Comparison of ENCODE assay signal across 8 mouse cellular contexts in genomic region chr3:56183159-56184133, GRCm38 (mm10). TPM values are rescaled to one million over a fixed set of nuclear protein-coding genes. Genes with fewer than 3 reads are reported as not detected.
A peak's percentile ranks its signal among the peaks of the same experiment; 100 is the strongest.
DNase-seq lines count a peak whose midpoint lies in the region; ATAC-seq and TF ChIP-seq lines count a peak whose summit lies in the region.

Gene Nbea (minus strand): TSS chr3:56183701.

- H3K4me1 ChIP-seq in ES-Bruce4 (ENCODE audit: control insufficient read depth, insufficient read depth, low read length), result no peaks in the 10 kb centered on the region
- H3K4me1 ChIP-seq in forebrain, embryonic 15.5 days, result peaks cover 12% of the 10 kb centered on the region
- H3K4me1 ChIP-seq in heart, postnatal 0 days (ENCODE audit: control insufficient read depth, insufficient read depth), result peaks cover 16% of the 10 kb centered on the region; the same call in 1 of the 2 replicates
- H3K4me1 ChIP-seq in liver, embryonic 13.5 days (replicated peaks), result peaks cover 16% of the 10 kb centered on the region
- peaks cover 10% of the 10 kb centered on the region for H3K4me1 ChIP-seq in neural tube, embryonic 15.5 days
- H3K4me1 ChIP-seq in thymus, adult 2 months (replicated peaks; ENCODE audit: control insufficient read depth, insufficient read depth, low read length), result 0 out of 2 replicates have a peak, but pooled peaks cover 4% of the 10 kb centered on the region

- H3K36me3 ChIP-seq in ES-Bruce4 (ENCODE audit: control insufficient read depth, insufficient read depth, low read length, poor library complexity, severe bottlenecking), result no peaks in the 10 kb centered on the region
- H3K36me3 ChIP-seq in forebrain, embryonic 15.5 days, result no peaks in the 10 kb centered on the region
- no peaks in the 10 kb centered on the region for H3K36me3 ChIP-seq in heart, postnatal 0 days (replicated peaks; ENCODE audit: control insufficient read depth, insufficient read depth, low read length)
- no peaks in the 10 kb centered on the region for H3K36me3 ChIP-seq in liver, embryonic 13.5 days
- no peaks in the 10 kb centered on the region for H3K36me3 ChIP-seq in neural tube, embryonic 15.5 days
- H3K36me3 ChIP-seq in thymus, adult 2 months (ENCODE audit: control insufficient read depth, insufficient read depth, low read length), result no peaks in the 10 kb centered on the region

- H3K27ac ChIP-seq in ES-Bruce4 (ENCODE audit: insufficient read depth, low read length), result no peak within 1 kb of the TSS
- peak within 1 kb of the TSS; percentile 100 for H3K27ac ChIP-seq in forebrain, embryonic 15.5 days (replicated peaks)
- peak within 1 kb of the TSS; percentile 84 for H3K27ac ChIP-seq in heart, postnatal 0 days (ENCODE audit: low read depth)
- peak within 1 kb of the TSS; percentile 55; the same call in 1 of the 2 replicates for H3K27ac ChIP-seq in liver, embryonic 13.5 days
- H3K27ac ChIP-seq in neural tube, embryonic 15.5 days (replicated peaks), result peak within 1 kb of the TSS; percentile 97
- H3K27ac ChIP-seq in thymus, adult 2 months (ENCODE audit: control insufficient read depth, insufficient read depth, low read length), result no peak within 1 kb of the TSS

- peaks cover 6% of the 10 kb centered on the region; the same call in 1 of the 2 replicates for H3K27me3 ChIP-seq in ES-Bruce4 (ENCODE audit: control insufficient read depth, insufficient read depth, low read length, poor library complexity, severe bottlenecking)
- no peaks in the 10 kb centered on the region for H3K27me3 ChIP-seq in forebrain, embryonic 15.5 days
- H3K27me3 ChIP-seq in heart, postnatal 0 days (ENCODE audit: control insufficient read depth, insufficient read depth, low read length), result no peaks in the 10 kb centered on the region
- H3K27me3 ChIP-seq in liver, embryonic 13.5 days, result peaks cover 34% of the 10 kb centered on the region
- H3K27me3 ChIP-seq in neural tube, embryonic 15.5 days (replicated peaks), result no peaks in the 10 kb centered on the region
- peaks cover 6% of the 10 kb centered on the region; the same call in 1 of the 2 replicates for H3K27me3 ChIP-seq in thymus, adult 2 months (ENCODE audit: control insufficient read depth, insufficient read depth, low read length)

- DNase-seq in cerebellum, adult 11 months, result peak; percentile 94
- peak; percentile 67 for DNase-seq in heart, postnatal 0 days (ENCODE audit: low spot score)
- DNase-seq in kidney, postnatal 4 days, result peak; percentile 90 to 93
- peak; percentile 31 for DNase-seq in liver, embryonic 13.5 days
- peak; percentile 15 for DNase-seq in thymus, adult 2 months

- H3K4me2 ChIP-seq in forebrain, embryonic 15.5 days (replicated peaks), result peak within 1 kb of the TSS; percentile 92
- peak within 1 kb of the TSS; percentile 87 for H3K4me2 ChIP-seq in heart, postnatal 0 days (ENCODE audit: low read depth, low read length)
- peak within 1 kb of the TSS; percentile 90 for H3K4me2 ChIP-seq in liver, embryonic 13.5 days
- H3K4me2 ChIP-seq in neural tube, embryonic 15.5 days, result peak within 1 kb of the TSS; percentile 89

- ATAC-seq in forebrain, embryonic 15.5 days (replicated peaks), result peak; percentile 86
- peak; percentile 86 for ATAC-seq in heart, postnatal 0 days (ENCODE audit: insufficient read depth, low read depth)
- peak; percentile 79 for ATAC-seq in liver, embryonic 13.5 days (ENCODE audit: low read depth)
- ATAC-seq in neural tube, embryonic 15.5 days (ENCODE audit: low FRiP score), result peak; percentile 87

- no peak for TF ChIP-seq POLR2A in ES-Bruce4 (IDR thresholded peaks at IDR 0.05; ENCODE audit: insufficient read depth, low read length)
- TF ChIP-seq POLR2A in thymus, adult 2 months (IDR thresholded peaks at IDR 0.05; ENCODE audit: control insufficient read depth, extremely low read depth, insufficient read depth, low read length, poor library complexity), result no peak

- TF ChIP-seq EP300 in ES-Bruce4 (IDR thresholded peaks at IDR 0.05; ENCODE audit: insufficient read depth, low read depth, low read length), result no peak
- no peak for TF ChIP-seq EP300 in heart, postnatal 0 days (IDR thresholded peaks at IDR 0.05; ENCODE audit: low read depth)

- no peak for TF ChIP-seq CTCF in ES-Bruce4 (IDR thresholded peaks at IDR 0.05; ENCODE audit: low read depth, low read length)
- peak; percentile 43 for TF ChIP-seq CTCF in heart, postnatal 0 days (IDR thresholded peaks at IDR 0.05; ENCODE audit: low read depth)
- TF ChIP-seq CTCF in thymus, adult 2 months (IDR thresholded peaks at IDR 0.05; ENCODE audit: borderline replicate concordance, control insufficient read depth, extremely low read depth, insufficient read depth, low read length, poor library complexity), result no peak

- no peaks in the 10 kb centered on the region for H3K9me3 ChIP-seq in ES-Bruce4 (replicated peaks; ENCODE audit: control insufficient read depth, insufficient read depth, low read length, poor library complexity, severe bottlenecking)
- no peaks in the 10 kb centered on the region for H3K9me3 ChIP-seq in forebrain, embryonic 15.5 days
- H3K9me3 ChIP-seq in heart, postnatal 0 days (replicated peaks; ENCODE audit: control insufficient read depth, low read length), result no peaks in the 10 kb centered on the region
- H3K9me3 ChIP-seq in liver, embryonic 13.5 days (replicated peaks), result no peaks in the 10 kb centered on the region
- H3K9me3 ChIP-seq in neural tube, embryonic 15.5 days (replicated peaks), result no peaks in the 10 kb centered on the region

- peak within 1 kb of the TSS; percentile 81 for H3K9ac ChIP-seq in ES-Bruce4 (ENCODE audit: low read depth, poor library complexity, severe bottlenecking)
- peak within 1 kb of the TSS; percentile 99 for H3K9ac ChIP-seq in forebrain, embryonic 15.5 days (replicated peaks)
- peak within 1 kb of the TSS; percentile 93 for H3K9ac ChIP-seq in heart, postnatal 0 days (replicated peaks; ENCODE audit: low read depth, low read length)
- H3K9ac ChIP-seq in liver, embryonic 13.5 days, result peak within 1 kb of the TSS; percentile 76
- peak within 1 kb of the TSS; percentile 93 for H3K9ac ChIP-seq in neural tube, embryonic 15.5 days (replicated peaks)

- peak within 1 kb of the TSS; percentile 81 for H3K4me3 ChIP-seq in ES-Bruce4 (ENCODE audit: low read depth, low read length)
- H3K4me3 ChIP-seq in forebrain, embryonic 15.5 days, result peak within 1 kb of the TSS; percentile 99
- H3K4me3 ChIP-seq in heart, postnatal 0 days (ENCODE audit: low read depth, low read length), result peak within 1 kb of the TSS; percentile 97
- peak within 1 kb of the TSS; percentile 79 for H3K4me3 ChIP-seq in liver, embryonic 13.5 days (replicated peaks)
- H3K4me3 ChIP-seq in neural tube, embryonic 15.5 days (replicated peaks), result peak within 1 kb of the TSS; percentile 76
- H3K4me3 ChIP-seq in thymus, adult 2 months (ENCODE audit: control insufficient read depth, insufficient read depth, low read length), result peak within 1 kb of the TSS; percentile 55

- under 1% methylated on average over 97 of the region's 131 CpGs for WGBS in forebrain, embryonic 15.5 days
- WGBS in heart, postnatal 0 days, result under 1% methylated on average over 109 of the region's 131 CpGs
- WGBS in liver, embryonic 13.5 days (ENCODE audit: insufficient replicate concordance), result under 1% methylated on average over 118 of the region's 131 CpGs
- WGBS in neural tube, embryonic 15.5 days, result 1% methylated on average over 115 of the region's 131 CpGs
- 4% methylated on average over 127 of the region's 131 CpGs for WGBS in thymus, adult 2 months

RNA-seq across cellular contexts. Expression of gene Nbea, which starts in this region (rescaled TPM):
- polyA plus RNA-seq in ES-Bruce4 (2011; ENCODE audit: insufficient read depth, insufficient read length, low read depth, missing spikeins), result 5.8 and 6.1 TPM in 2 replicates
- polyA plus RNA-seq in forebrain, embryonic 15.5 days (2015; fragmentation: Nextera tagmentation; extraction: Ambion mirVana), result 56.0 and 59.7 TPM in 2 replicates
- 17.3 and 30.7 TPM in 2 replicates for total RNA-seq in heart, postnatal 0 days (2014; rRNA removed; ENCODE audit: low replicate concordance)
- 5.6 and 6.0 TPM in 2 replicates for polyA plus RNA-seq in heart, postnatal 0 days (2015; fragmentation: Nextera tagmentation; extraction: Ambion mirVana)
- 0.98 and 1.2 TPM in 2 replicates for polyA plus RNA-seq in liver, embryonic 13.5 days (2015; fragmentation: Nextera tagmentation; extraction: Ambion mirVana)
- polyA plus RNA-seq in neural tube, embryonic 15.5 days (2015; fragmentation: Nextera tagmentation; extraction: Ambion mirVana), result 49.5 and 55.4 TPM in 2 replicates
- polyA plus RNA-seq in thymus, adult 2 months (2012; rRNA removed), result 1.1 and 1.8 TPM in 2 replicates

Comparison
In these comparisons a context has a peak if more than half of its experiments do, and no peak if none do; other contexts are left out.
1. H3K27ac ChIP-seq: peak in forebrain, embryonic 15.5 days (single experiment), heart, postnatal 0 days (single experiment), liver, embryonic 13.5 days (single experiment) and neural tube, embryonic 15.5 days (single experiment); none in ES-Bruce4 (single experiment) and thymus, adult 2 months (single experiment).
2. DNase-seq: peak in every context shown above with its lines; median percentile 94 in cerebellum, adult 11 months; 92 in kidney, postnatal 4 days; 67 in heart, postnatal 0 days; 31 in liver, embryonic 13.5 days; 15 in thymus, adult 2 months.
3. Peak in every context shown above with its lines, with median percentiles within 50 percentile points of each other: H3K4me3 ChIP-seq, H3K9ac ChIP-seq, ATAC-seq and H3K4me2 ChIP-seq.